Mouse (Mus musculus) ES-Bruce4 (cell line): ENCODE data around the gene Zfp319.

Experiments
- CTCF ChIP-seq: IDR thresholded peaks from one replicate; pipeline ENCODE4 v1.8.1; 2011; ENCODE audit warnings: low read depth, low read length
- EP300 ChIP-seq: IDR thresholded peaks from 2 replicates; pipeline ENCODE4 v1.6.1; 2011; ENCODE audit warnings: low read depth, low read length; ENCODE audit not compliant: insufficient read depth
- POLR2A ChIP-seq: IDR thresholded peaks from one replicate; pipeline ENCODE4 v1.8.1; 2011; ENCODE audit warnings: low read length; ENCODE audit not compliant: insufficient read depth

DNA sequence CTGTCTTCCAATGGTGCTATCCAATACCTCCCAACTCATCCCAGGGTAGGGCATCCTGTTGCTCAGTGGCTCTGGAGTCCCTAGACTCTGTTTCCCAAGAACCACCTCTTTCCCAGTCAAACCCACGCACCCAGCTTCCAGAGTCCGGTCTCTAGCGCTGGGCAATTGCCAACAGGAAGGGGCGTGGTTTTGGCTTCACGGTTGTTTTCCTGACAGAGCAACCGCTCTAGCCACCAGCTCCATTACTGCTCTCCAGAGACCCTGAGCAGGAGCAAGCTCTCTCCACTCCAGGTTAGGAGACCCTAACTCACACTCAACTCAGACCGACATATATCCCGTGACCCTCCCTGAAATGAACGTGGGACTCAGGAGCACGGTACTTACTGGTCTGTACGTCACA is 38.6 kb downstream of the Zfp319 start:
- TF ChIP-seq CTCF, result no peak
- no peak for TF ChIP-seq POLR2A
- TF ChIP-seq EP300, result no peak
